Mouse (Mus musculus): ENCODE results near the gene Gm6370.
"Not testable (repeated sequence)": the region's sequence is repeated elsewhere in the genome, so short reads cannot be mapped to it uniquely, and the experiment has no call there.

Gm6370 gene

DNA sequence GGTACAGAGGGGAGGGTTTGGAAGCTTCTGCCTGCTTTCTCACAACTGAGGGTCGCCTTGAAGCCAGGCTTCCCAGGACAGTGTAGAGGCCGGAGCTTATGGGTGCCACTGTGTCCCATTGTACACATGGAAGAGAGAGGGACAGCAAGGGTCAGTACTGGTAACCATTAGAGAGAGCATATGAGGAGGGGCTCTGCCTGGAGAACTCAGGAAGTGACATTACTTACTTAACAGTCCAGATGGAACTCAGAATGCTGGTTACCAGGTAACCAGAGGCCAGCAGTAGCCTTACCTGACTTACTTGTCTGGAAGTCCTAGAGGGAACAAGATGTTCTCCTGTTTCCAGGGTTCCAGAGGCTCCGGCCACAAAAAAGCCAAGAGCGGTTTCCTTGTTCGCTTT is at the start of gene Gm6370:
Gm6370 (plus strand) TSS at position 301 of the 400 bp plus-strand sequence.
- DNase-seq (ENCODE audit: low read depth, low spot score) = not testable (repeated sequence)

GRCm38 (mm10) chr5:146442767-146443166 is 48.4 kb upstream of the Gm6370 start:
- no peak for DNase-seq (ENCODE audit: low read depth, low spot score)

DNA sequence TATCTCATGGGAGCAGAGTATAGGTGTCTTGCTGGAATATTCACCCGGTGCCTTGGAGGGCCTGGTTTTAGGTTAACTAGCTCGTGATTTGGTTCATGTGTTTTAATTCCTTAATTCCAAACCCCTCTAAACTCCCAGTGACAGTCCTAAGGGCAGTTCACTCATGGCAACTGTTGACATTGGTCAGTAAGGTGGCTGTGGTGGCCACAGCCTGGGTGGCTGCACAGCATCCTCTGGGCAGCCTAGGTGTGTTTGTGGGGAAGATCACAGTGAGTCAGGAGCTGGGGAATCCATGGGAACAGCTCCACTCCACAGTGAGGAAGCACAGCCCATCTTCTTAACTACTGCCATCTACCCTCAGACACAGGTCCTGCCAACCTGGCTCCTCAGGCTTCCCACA is 44.5 kb upstream of the Gm6370 start:
- no peak for DNase-seq (ENCODE audit: low read depth, low spot score)

- DNase-seq (ENCODE audit: low read depth, low spot score) = no peak
These were observed 39.4 kb upstream of the Gm6370 start for GRCm38 (mm10) chr5:146451592-146452254.

- no peak for DNase-seq (ENCODE audit: low read depth, low spot score)
These were observed 37.6 kb upstream of the Gm6370 start for GRCm38 (mm10) chr5:146453556-146453955.

GRCm38 (mm10) chr5:146461612-146462011 is 29.6 kb upstream of the Gm6370 start:
- no peak for DNase-seq (ENCODE audit: low read depth, low spot score)

- DNase-seq (ENCODE audit: low read depth, low spot score) = no peak
These were observed 24.5 kb upstream of the Gm6370 start for GRCm38 (mm10) chr5:146466663-146467062.

DNA sequence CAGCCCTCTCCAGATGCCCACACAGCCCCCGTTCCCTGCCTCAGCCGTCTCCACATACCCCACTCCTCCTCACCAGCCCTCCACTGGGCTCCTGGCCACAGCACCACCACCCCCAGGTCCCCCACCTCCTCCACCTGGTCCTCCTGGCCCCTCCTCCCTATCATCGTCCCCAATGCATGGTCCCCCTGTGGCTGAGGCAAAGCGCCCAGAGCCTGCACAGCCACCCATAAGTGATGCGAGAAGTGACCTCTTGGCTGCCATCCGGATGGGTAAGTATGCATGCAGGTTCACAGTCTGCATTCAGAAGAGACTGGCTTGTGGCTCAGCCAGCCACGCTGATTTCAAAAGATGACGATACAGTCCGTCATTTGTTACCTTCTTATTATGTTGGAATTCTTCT is 22.9 kb upstream of the Gm6370 start:
- no peak for DNase-seq (ENCODE audit: low read depth, low spot score)

- no peak for DNase-seq (ENCODE audit: low read depth, low spot score)
These were observed 20.3 kb upstream of the Gm6370 start for GRCm38 (mm10) chr5:146470821-146471220.

GRCm38 (mm10) chr5:146471311-146471710 is 19.9 kb upstream of the Gm6370 start:
- DNase-seq (ENCODE audit: low read depth, low spot score) = no peak

GRCm38 (mm10) chr5:146471821-146472220 is 19.3 kb upstream of the Gm6370 start:
- DNase-seq (ENCODE audit: low read depth, low spot score) = no peak

- not testable (repeated sequence) for DNase-seq (ENCODE audit: low read depth, low spot score)
These were observed 11.6 kb upstream of the Gm6370 start for GRCm38 (mm10) chr5:146479564-146479963.

DNA sequence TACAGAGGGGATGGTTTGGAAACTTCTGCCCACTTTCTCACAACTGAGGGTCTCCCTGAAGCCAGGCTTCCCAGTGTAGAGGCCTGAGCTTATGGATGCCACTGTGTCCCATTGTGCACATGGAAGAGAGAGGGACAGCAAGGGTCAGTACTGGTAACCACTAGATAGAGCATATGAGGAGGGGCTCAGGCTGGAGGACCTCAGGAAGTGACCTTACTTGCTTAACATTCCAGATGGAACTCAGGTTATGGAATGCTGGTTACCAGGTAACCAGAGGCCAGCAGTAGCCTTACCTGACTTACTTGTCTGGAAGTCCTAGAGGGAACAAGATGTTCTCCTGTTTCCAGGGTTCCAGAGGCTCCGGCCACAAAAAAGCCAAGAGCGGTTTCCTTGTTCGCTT is 9.5 kb upstream of the Gm6370 start, which contains the start of gene Gm6408:
Gm6408 (plus strand) TSS at position 301 of the 400 bp plus-strand sequence.
- not testable (repeated sequence) for DNase-seq (ENCODE audit: low read depth, low spot score)

- DNase-seq (ENCODE audit: low read depth, low spot score) = not testable (repeated sequence)
These were observed 2.2 kb upstream of the Gm6370 start for GRCm38 (mm10) chr5:146488959-146489358.

- not testable (repeated sequence) for DNase-seq (ENCODE audit: low read depth, low spot score)
These were observed 10.9 kb downstream of the Gm6370 start, which contains the start of gene 4930449I24Rik for GRCm38 (mm10) chr5:146502099-146502498. Gene 4930449I24Rik, plus strand, starts transcription at chr5:146502399.

DNA sequence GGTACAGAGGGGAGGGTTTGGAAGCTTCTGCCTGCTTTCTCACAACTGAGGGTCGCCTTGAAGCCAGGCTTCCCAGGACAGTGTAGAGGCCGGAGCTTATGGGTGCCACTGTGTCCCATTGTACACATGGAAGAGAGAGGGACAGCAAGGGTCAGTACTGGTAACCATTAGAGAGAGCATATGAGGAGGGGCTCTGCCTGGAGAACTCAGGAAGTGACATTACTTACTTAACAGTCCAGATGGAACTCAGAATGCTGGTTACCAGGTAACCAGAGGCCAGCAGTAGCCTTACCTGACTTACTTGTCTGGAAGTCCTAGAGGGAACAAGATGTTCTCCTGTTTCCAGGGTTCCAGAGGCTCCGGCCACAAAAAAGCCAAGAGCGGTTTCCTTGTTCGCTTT is 22.7 kb downstream of the Gm6370 start, which contains the start of gene Gm3402:
Gm3402 (plus strand) TSS at position 301 of the 400 bp plus-strand sequence.
- DNase-seq (ENCODE audit: low read depth, low spot score) = not testable (repeated sequence)

GRCm38 (mm10) chr5:146525501-146525900 is 34.3 kb downstream of the Gm6370 start, which contains the start of gene Gm3404:
Gene Gm3404, plus strand, starts transcription at chr5:146525801.
- DNase-seq (ENCODE audit: low read depth, low spot score) = not testable (repeated sequence)

- not testable (repeated sequence) for DNase-seq (ENCODE audit: low read depth, low spot score)
These were observed 46.2 kb downstream of the Gm6370 start, which contains the start of gene Gm3409 for GRCm38 (mm10) chr5:146537347-146537746. Gene Gm3409, plus strand, starts transcription at chr5:146537647.

All from embryo, embryonic 11.5 days (tissue).